Mouse (Mus musculus): ENCODE measurements around the gene Ankrd42. TPM values are rescaled to one million over a fixed set of nuclear protein-coding genes. Genes with fewer than 3 reads are reported as not detected.

Ankrd42 gene
- polyA plus RNA-seq, 1 experiment from 2014 or later = 0.69 TPM

DNA sequence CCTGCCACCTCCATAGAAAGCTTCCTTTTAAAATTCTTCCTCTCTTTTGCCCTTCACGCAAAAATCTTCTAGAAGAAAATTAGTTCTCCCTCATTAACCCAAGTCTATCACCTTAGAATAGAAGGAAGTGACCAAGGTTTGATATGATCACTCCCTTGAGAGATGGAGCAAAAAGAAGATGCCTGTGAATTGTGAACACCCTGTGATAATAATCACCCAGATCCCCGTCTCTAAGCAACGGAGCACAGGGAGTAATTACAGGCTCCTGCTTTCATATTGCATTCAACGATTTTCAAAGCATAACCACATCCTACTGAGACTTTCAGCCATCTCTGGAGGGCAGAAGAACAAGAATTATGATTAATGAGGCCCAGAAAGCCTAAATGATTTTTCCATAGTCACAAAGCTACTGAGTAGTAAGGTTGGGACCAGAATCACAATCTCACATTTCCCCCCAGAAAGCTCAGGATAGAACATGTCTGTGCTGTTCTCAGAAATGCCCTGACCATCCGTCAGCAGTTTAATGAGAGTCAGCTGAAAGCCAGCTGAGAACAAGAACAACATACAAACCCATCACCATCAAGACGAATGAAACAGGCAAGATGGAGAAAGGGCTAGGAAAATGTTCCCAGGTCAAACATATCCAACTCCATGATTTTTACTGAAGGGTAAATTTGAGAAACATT lies 104.4 kb downstream of the Ankrd42 start:
- WGBS (ENCODE audit: missing documents) = 78% methylated on average over 6 of the region's 6 CpGs
- H3K79me2 ChIP-seq (ENCODE audit: inconsistent target) = no peaks in the 10 kb centered on the region
- H3K36me3 ChIP-seq (ENCODE audit: inconsistent target) = no peaks in the 10 kb centered on the region
- H3K4me3 ChIP-seq (ENCODE audit: inconsistent target) = no peak overlapping the region
- no peak overlapping the region for H3K27ac ChIP-seq

Other genes starting within 250 kb of the Ankrd42 start
- 24.2 to 30.2 TPM (median 27.1 TPM) in 3 replicates for gene Ccdc90b, start 76.0 kb downstream of the Ankrd42 start, polyA plus RNA-seq (2018)
- gene Pcf11, start 32.8 kb upstream of the Ankrd42 start, polyA plus RNA-seq (2018) = 19.0 to 30.0 TPM (median 27.8 TPM) in 3 replicates
- 0.19 TPM in 1 of 3 replicates, not detected in the others for gene Rab30, start 104.5 kb upstream of the Ankrd42 start, polyA plus RNA-seq (2018)
- 0.74 to 3.9 TPM (median 2.4 TPM) in 3 replicates for gene Ddias, start 237.1 kb upstream of the Ankrd42 start, polyA plus RNA-seq (2018)
- gene Prcp, start 237.3 kb upstream of the Ankrd42 start, polyA plus RNA-seq (2018) = 48.9 to 131 TPM (median 120 TPM) in 3 replicates